In genomic region chr19:56722291-56722707, GRCm38 (mm10) we compare ENCODE assay signal across 8 mouse cellular contexts. TPM values are rescaled to one million over a fixed set of nuclear protein-coding genes. Genes with fewer than 3 reads are reported as not detected.
DNase-seq lines count a peak whose midpoint lies in the region; ATAC-seq and TF ChIP-seq lines count a peak whose summit lies in the region.

No protein-coding gene starts in this region.

- no peaks in the 10 kb centered on the region for H3K9me3 ChIP-seq in heart, embryonic 13.5 days
- H3K9me3 ChIP-seq in hindbrain, embryonic 11.5 days (ENCODE audit: control insufficient read depth, low read length): no peaks in the 10 kb centered on the region
- H3K9me3 ChIP-seq in lung, postnatal 0 days (ENCODE audit: low read length): no peaks in the 10 kb centered on the region

- peak overlapping the region; percentile 79 for H3K27ac ChIP-seq in heart, embryonic 13.5 days (replicated peaks)
- H3K27ac ChIP-seq in bone marrow macrophage, adult 2 months (ENCODE audit: insufficient read depth, low read depth, low read length): no peak overlapping the region
- no peak overlapping the region for H3K27ac ChIP-seq in hindbrain, embryonic 11.5 days (ENCODE audit: low read depth, low read length)
- peak overlapping the region; percentile 83 for H3K27ac ChIP-seq in lung, postnatal 0 days (ENCODE audit: low read length)

- peaks cover 56% of the 10 kb centered on the region for H3K27me3 ChIP-seq in heart, embryonic 13.5 days (replicated peaks)
- H3K27me3 ChIP-seq in hindbrain, embryonic 11.5 days (ENCODE audit: control insufficient read depth, insufficient read depth, low read length): peaks cover 54% of the 10 kb centered on the region
- no peaks in the 10 kb centered on the region for H3K27me3 ChIP-seq in lung, postnatal 0 days (replicated peaks; ENCODE audit: insufficient read depth, low read length)

- no peak for TF ChIP-seq EP300 in lung, postnatal 0 days (IDR thresholded peaks at IDR 0.05)

- peak overlapping the region; percentile 92 for H3K9ac ChIP-seq in heart, embryonic 13.5 days
- no peak overlapping the region; the same call in 1 of the 2 replicates for H3K9ac ChIP-seq in hindbrain, embryonic 11.5 days (ENCODE audit: low read depth, low read length)
- H3K9ac ChIP-seq in lung, postnatal 0 days (replicated peaks; ENCODE audit: low read depth): peak overlapping the region; percentile 66

- H3K4me2 ChIP-seq in heart, embryonic 13.5 days: peak overlapping the region; percentile 93
- H3K4me2 ChIP-seq in hindbrain, embryonic 11.5 days (replicated peaks; ENCODE audit: low read depth, low read length): peak overlapping the region; percentile 68
- H3K4me2 ChIP-seq in lung, postnatal 0 days (replicated peaks; ENCODE audit: low read depth, low read length): peak overlapping the region; percentile 94

- no peak for TF ChIP-seq POLR2A in bone marrow macrophage, adult 2 months (IDR thresholded peaks at IDR 0.05; ENCODE audit: borderline replicate concordance, low read depth, low read length)

- H3K36me3 ChIP-seq in heart, embryonic 13.5 days: no peaks in the 10 kb centered on the region; the same call in 1 of the 2 replicates
- no peaks in the 10 kb centered on the region for H3K36me3 ChIP-seq in hindbrain, embryonic 11.5 days (ENCODE audit: control insufficient read depth, insufficient read depth, low read length)
- H3K36me3 ChIP-seq in lung, postnatal 0 days (ENCODE audit: insufficient read depth, low read length): no peaks in the 10 kb centered on the region

- no peak for TF ChIP-seq CTCF in bone marrow macrophage, adult 2 months (IDR thresholded peaks at IDR 0.05; ENCODE audit: low read depth, low read length)
- no peak for TF ChIP-seq CTCF in lung, postnatal 0 days (IDR thresholded peaks at IDR 0.05)

- no peak for DNase-seq in heart, adult 8-10 months (ENCODE audit: low spot score)
- no peak for DNase-seq in hindbrain, embryonic 11.5 days (ENCODE audit: low spot score)
- DNase-seq in lung, postnatal 0 days (ENCODE audit: low spot score): peak; percentile 16
- no peak for DNase-seq in layer of hippocampus, adult 9-10 months (ENCODE audit: low spot score)

- peak; percentile 6; the same call in 1 of the 2 replicates for ATAC-seq in heart, embryonic 13.5 days (ENCODE audit: extremely low read depth, insufficient number of reproducible peaks, low FRiP score, low TSS enrichment)
- ATAC-seq in hindbrain, embryonic 11.5 days (ENCODE audit: low FRiP score): peak; percentile 38
- peak; percentile 30 for ATAC-seq in lung, postnatal 0 days
- no peak for ATAC-seq in monocyte, adult 5-6 weeks (replicated peaks; ENCODE audit: insufficient number of reproducible peaks, low FRiP score, low TSS enrichment, poor library complexity, severe bottlenecking)
- ATAC-seq in megakaryocyte-erythroid progenitor cell, adult 5-6 weeks (replicated peaks; ENCODE audit: low FRiP score, low TSS enrichment, poor library complexity, severe bottlenecking): no peak

- H3K4me1 ChIP-seq in heart, embryonic 13.5 days: peaks cover 65% of the 10 kb centered on the region
- H3K4me1 ChIP-seq in bone marrow macrophage, adult 2 months (ENCODE audit: control insufficient read depth, insufficient read depth, low read length): peaks cover 10% of the 10 kb centered on the region
- H3K4me1 ChIP-seq in hindbrain, embryonic 11.5 days (replicated peaks; ENCODE audit: control insufficient read depth, insufficient read depth, low read length): peaks cover 16% of the 10 kb centered on the region
- peaks cover 15% of the 10 kb centered on the region for H3K4me1 ChIP-seq in lung, postnatal 0 days (ENCODE audit: insufficient read depth, low read depth, low read length)

- H3K4me3 ChIP-seq in heart, embryonic 13.5 days: peak overlapping the region; percentile 77
- peak overlapping the region; percentile 17; the same call in 1 of the 2 replicates for H3K4me3 ChIP-seq in bone marrow macrophage, adult 2 months (ENCODE audit: insufficient read depth, low read length)
- peak overlapping the region; percentile 46 for H3K4me3 ChIP-seq in hindbrain, embryonic 11.5 days (ENCODE audit: low read depth, low read length)
- peak overlapping the region; percentile 63 for H3K4me3 ChIP-seq in lung, postnatal 0 days (ENCODE audit: low read depth, low read length)

- 2% methylated on average over 48 of the region's 48 CpGs for WGBS in heart, embryonic 13.5 days
- WGBS in hindbrain, embryonic 11.5 days: under 1% methylated on average over 40 of the region's 48 CpGs
- WGBS in lung, postnatal 0 days: 3% methylated on average over 31 of the region's 48 CpGs

RNA-seq across cellular contexts. Expression of gene Adrb1, which starts 0.3 kb away (rescaled TPM):
- polyA plus RNA-seq in heart, embryonic 13.5 days (2015; fragmentation: Nextera tagmentation; extraction: Ambion mirVana): 2.9 and 3.0 TPM in 2 replicates
- 10 to 100 TPM; 19.4 to 26.8 (median 22.2) TPM for total RNA-seq in heart, adult 8-10 months (2022)
- not detected in 2 replicates for polyA plus RNA-seq in bone marrow macrophage, adult 2 months (2012; ENCODE audit: insufficient read depth, insufficient read length, missing spikeins)
- polyA plus RNA-seq in hindbrain, embryonic 11.5 days (2014; fragmentation: Nextera tagmentation; extraction: Ambion mirVana): 0.11 and 0.17 TPM in 2 replicates
- polyA plus RNA-seq in lung, postnatal 0 days (2015; fragmentation: Nextera tagmentation; extraction: Ambion mirVana): 12.6 and 14.7 TPM in 2 replicates
- total RNA-seq in monocyte, adult 5-6 weeks (2017): 12.4 to 20.2 TPM (median 15.5 TPM) in 3 replicates
- total RNA-seq in megakaryocyte-erythroid progenitor cell, adult 5-6 weeks (2014; fragmentation: Nextera tagmentation): not detected in 2 replicates
- not detected in 2 replicates for total RNA-seq in megakaryocyte-erythroid progenitor cell, adult 5-6 weeks (2017)

Comparison
In these comparisons a context has a peak if more than half of its experiments do, and no peak if none do; other contexts are left out.
1. ATAC-seq: peak in heart, embryonic 13.5 days (single experiment), hindbrain, embryonic 11.5 days (single experiment) and lung, postnatal 0 days (single experiment); none in monocyte, adult 5-6 weeks (single experiment) and megakaryocyte-erythroid progenitor cell, adult 5-6 weeks (single experiment).
2. H3K27ac ChIP-seq: peak in heart, embryonic 13.5 days (single experiment) and lung, postnatal 0 days (single experiment); none in bone marrow macrophage, adult 2 months (single experiment) and hindbrain, embryonic 11.5 days (single experiment).
3. H3K4me3 ChIP-seq: peak in every context shown above with its lines; median percentile 77 in heart, embryonic 13.5 days; 63 in lung, postnatal 0 days; 46 in hindbrain, embryonic 11.5 days; 17 in bone marrow macrophage, adult 2 months.
4. Peak in every context shown above with its lines, with median percentiles within 50 percentile points of each other: H3K4me2 ChIP-seq.